1 mouse cellular context compared by ENCODE assay signal in the genomic region with DNA sequence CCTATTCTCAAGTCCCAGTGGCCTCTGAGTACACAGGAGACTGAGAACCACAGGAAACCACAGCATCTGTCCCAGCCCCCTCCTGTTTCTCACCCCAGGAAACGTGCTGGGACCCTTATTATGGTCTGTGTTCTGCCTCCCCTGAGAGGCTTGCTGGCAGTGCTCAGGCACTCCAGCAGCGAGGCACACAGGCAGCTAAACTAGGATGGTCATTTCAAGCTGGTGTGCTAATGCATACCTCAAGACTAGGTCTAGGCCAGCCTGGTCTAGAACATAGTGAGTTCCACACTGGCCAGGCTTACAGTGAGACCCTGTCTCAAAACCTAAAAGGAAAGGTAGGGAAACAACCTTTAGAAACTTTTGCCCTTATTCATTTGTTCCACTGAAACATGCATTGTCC.
TF ChIP-seq lines count a peak whose summit lies in the region.

No protein-coding gene starts in this region.

TF ChIP-seq in CH12.LX, 34 proteins besides CTCF, POLR2A, EP300 and RAD21:
- TF ChIP-seq MAX (IDR thresholded peaks at IDR 0.05; ENCODE audit: low read length) = no peak
- no peak for TF ChIP-seq ZC3H11A (IDR thresholded peaks at IDR 0.05; ENCODE audit: low read depth, low read length)
- peak; percentile 27; the same call in 1 of the 2 replicates for TF ChIP-seq BHLHE40 (IDR thresholded peaks at IDR 0.05; ENCODE audit: low read depth, low read length)
- TF ChIP-seq UBTF (IDR thresholded peaks at IDR 0.05; ENCODE audit: low read depth, low read length) = no peak
- TF ChIP-seq TCF12 (IDR thresholded peaks at IDR 0.05; ENCODE audit: low read depth, low read length) = no peak
TF ChIP-seq in CH12.LX: peak in this region for 1.
